Mouse (Mus musculus) liver, embryonic 15.5 days (tissue): Measurements from ENCODE around the gene Rab2b. TPM values are rescaled to one million over a fixed set of nuclear protein-coding genes. Genes with fewer than 3 reads are reported as not detected.

Experiments
- ATAC-seq: fragments of 200-750 bp; cut with Nextera tagmentation; 2 replicates; pipeline ENCODE4 v1.8.0; 2017; ENCODE audit warnings: moderate number of reproducible peaks, mild to moderate bottlenecking, moderate library complexity; ENCODE audit not compliant: insufficient read depth
- H3K27ac ChIP-seq: fragments of 300-500 bp; sonication (generic); replicated peaks from 2 replicates; pipeline ENCODE4 v1.5.1; 2015; ENCODE audit warnings: mild to moderate bottlenecking, inconsistent platforms
- H3K27me3 ChIP-seq: fragments of 300-500 bp; sonication (generic); 2 replicates; pipeline ENCODE4 v1.6.1; 2015; ENCODE audit warnings: mild to moderate bottlenecking, inconsistent platforms
- H3K36me3 ChIP-seq: fragments of 300-500 bp; sonication (generic); replicated peaks from 2 replicates; pipeline ENCODE4 v1.6.1; 2015; ENCODE audit warnings: moderate library complexity, mild to moderate bottlenecking, inconsistent platforms
- H3K4me1 ChIP-seq: fragments of 300-500 bp; sonication (generic); replicated peaks from 2 replicates; pipeline ENCODE4 v1.6.1; 2015; ENCODE audit warnings: inconsistent platforms
- H3K4me2 ChIP-seq: fragments of 300-500 bp; sonication (generic); 2 replicates; pipeline ENCODE4 v1.6.1; 2015; ENCODE audit warnings: moderate library complexity, mild to moderate bottlenecking, inconsistent platforms
- H3K4me3 ChIP-seq: fragments of 300-500 bp; sonication (generic); replicated peaks from 2 replicates; pipeline ENCODE4 v1.5.1; 2015; ENCODE audit warnings: mild to moderate bottlenecking, inconsistent platforms
- H3K9ac ChIP-seq: fragments of 300-500 bp; sonication (generic); 2 replicates; pipeline ENCODE4 v1.6.1; 2015; ENCODE audit warnings: moderate library complexity, mild to moderate bottlenecking, inconsistent platforms
- H3K9me3 ChIP-seq: fragments of 300-500 bp; sonication (generic); replicated peaks from 2 replicates; pipeline ENCODE4 v1.6.1; 2016; ENCODE audit warnings: inconsistent platforms
- WGBS: fragments of 180-500 bp; shearing (Covaris S2); methylation state at CpG from one replicate; pipeline ENCODE4 v1.1.7; 2015; ENCODE audit warnings: mixed read lengths; ENCODE audit not compliant: insufficient replicate concordance; 5-methylcytosine and 5-hydroxymethylcytosine counted together
- polyA plus RNA-seq: library from polyadenylated mRNA; unstranded; fragments of >200 nt; fragmentation: Nextera tagmentation; extraction: Ambion mirVana; gene quantifications from 2 replicates; pipeline ENCODE4 v1.2.1, GENCODE M21; 2015

Gene Rab2b
- polyA plus RNA-seq, 1 experiment from 2014 or later, result 2.6 TPM

DNA sequence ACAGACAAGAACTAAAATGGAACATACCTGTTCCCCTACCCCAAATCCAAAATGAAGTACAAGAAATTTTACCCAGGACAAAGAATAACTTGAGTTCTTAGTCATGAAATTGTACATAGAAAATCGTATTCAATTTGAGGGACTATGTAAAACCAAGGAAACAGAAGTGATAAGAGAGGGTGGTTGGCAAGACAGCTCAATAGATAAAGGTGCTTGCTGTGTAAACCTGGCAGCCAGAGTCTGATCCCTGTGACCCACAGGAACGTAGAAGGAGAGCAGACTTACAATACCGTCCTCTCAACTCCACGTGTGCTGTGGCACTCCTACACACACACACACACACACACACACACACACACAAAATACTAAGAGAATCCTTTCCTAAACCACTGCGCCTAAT lies 62.1 kb downstream of the Rab2b start:
- Histone ChIP-seq H3K27me3 (no peaks in the 10 kb centered on the region), H3K4me1 (no peaks in the 10 kb centered on the region), H3K4me3 (no peak overlapping the region), H3K4me2 (no peak overlapping the region), H3K36me3 (peaks cover 89% of the 10 kb centered on the region), H3K27ac (no peak overlapping the region), H3K9me3 (no peaks in the 10 kb centered on the region), H3K9ac (no peak overlapping the region)
- 54% methylated on average over 5 of the region's 5 CpGs for WGBS
- no peak for ATAC-seq

Other genes with a start within 250 kb of the Rab2b start
- not detected in 2 replicates for gene Olfr221, start 237.1 kb downstream of the Rab2b start, polyA plus RNA-seq
- 215 and 238 TPM in 2 replicates for gene Hnrnpc, start 175.5 kb downstream of the Rab2b start, polyA plus RNA-seq
- gene Rpgrip1, start 168.8 kb downstream of the Rab2b start, polyA plus RNA-seq, result 37.6 and 39.5 TPM in 2 replicates
- gene Supt16, start 82.1 kb downstream of the Rab2b start, polyA plus RNA-seq, result 28.8 and 30.5 TPM in 2 replicates
- 8.3 and 10.2 TPM in 2 replicates for gene Chd8, start 21.8 kb downstream of the Rab2b start, polyA plus RNA-seq
- gene Tox4, start 399 bp downstream of the Rab2b start, polyA plus RNA-seq, result 16.4 and 18.1 TPM in 2 replicates
- gene Mettl3, start 25.6 kb upstream of the Rab2b start, polyA plus RNA-seq, result 15.9 and 18.2 TPM in 2 replicates
- gene Sall2, start 49.2 kb upstream of the Rab2b start, polyA plus RNA-seq, result 0.71 and 0.86 TPM in 2 replicates
- not detected in 2 replicates for gene Olfr1513, start 76.9 kb upstream of the Rab2b start, polyA plus RNA-seq
- not detected in 2 replicates for gene Olfr1512, start 99.6 kb upstream of the Rab2b start, polyA plus RNA-seq
- gene Olfr1511, start 117.8 kb upstream of the Rab2b start, polyA plus RNA-seq, result not detected in 2 replicates
- not detected in 2 replicates for gene Olfr1510, start 134.8 kb upstream of the Rab2b start, polyA plus RNA-seq
- gene Olfr1509, start 163.4 kb upstream of the Rab2b start, polyA plus RNA-seq, result not detected in 2 replicates
- gene Olfr1508, start 187.9 kb upstream of the Rab2b start, polyA plus RNA-seq, result not detected in 2 replicates
- not detected in 2 replicates for gene Olfr1507, start 216.2 kb upstream of the Rab2b start, polyA plus RNA-seq